Mouse (Mus musculus): ENCODE results near the gene Rbms3.

GRCm38 (mm10) chr9:117442611-117443010 is 187.1 kb downstream of the Rbms3 start:
- TF ChIP-seq MAFK (IDR thresholded peaks at IDR 0.05; ENCODE audit: insufficient read depth, low read depth, low read length), result no peak
- no peak for TF ChIP-seq ZC3H11A (IDR thresholded peaks at IDR 0.05; ENCODE audit: borderline replicate concordance, low read depth, low read length)
- no peak for TF ChIP-seq ZNF384 (IDR thresholded peaks at IDR 0.05; ENCODE audit: low read depth, low read length)

Measured in ES-E14 (cell line).